Mouse (Mus musculus) megakaryocyte progenitor cell, adult 5-6 weeks (primary cell): ENCODE measurements at regions not wholly inside any gene's neighbourhood (a gene's known extent, or its start where the extent isn't known, plus 50 kb on each side); places are given as distances from the start of the nearest gene placed in this dataset.

Source experiments
- ATAC-seq: replicated peaks from 2 replicates; pipeline ENCODE4 v1.8.0; 2016; ENCODE audit warnings: mild to moderate bottlenecking, moderate TSS enrichment, inconsistent platforms; ENCODE audit not compliant: poor library complexity

DNA sequence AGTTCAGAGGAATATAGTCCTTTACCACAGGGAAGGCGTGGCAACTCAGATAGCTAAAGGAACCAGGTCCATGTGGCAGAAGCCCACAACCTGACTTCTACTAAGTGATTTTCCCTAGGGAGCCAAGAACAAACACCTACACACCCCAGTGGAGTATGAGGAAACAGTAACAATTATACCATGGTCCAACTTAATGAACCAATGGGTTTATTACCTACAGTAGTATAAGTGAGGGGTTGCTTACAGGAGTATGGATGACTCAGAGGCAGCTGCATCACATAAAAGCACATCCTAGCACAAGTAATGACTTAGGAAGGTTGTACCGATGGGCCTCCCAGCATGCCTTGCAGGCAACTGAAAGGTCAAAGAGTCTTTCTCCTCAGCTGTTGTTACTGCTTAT lies 98.7 kb upstream of the Cul1 start:
- no peak for ATAC-seq

DNA sequence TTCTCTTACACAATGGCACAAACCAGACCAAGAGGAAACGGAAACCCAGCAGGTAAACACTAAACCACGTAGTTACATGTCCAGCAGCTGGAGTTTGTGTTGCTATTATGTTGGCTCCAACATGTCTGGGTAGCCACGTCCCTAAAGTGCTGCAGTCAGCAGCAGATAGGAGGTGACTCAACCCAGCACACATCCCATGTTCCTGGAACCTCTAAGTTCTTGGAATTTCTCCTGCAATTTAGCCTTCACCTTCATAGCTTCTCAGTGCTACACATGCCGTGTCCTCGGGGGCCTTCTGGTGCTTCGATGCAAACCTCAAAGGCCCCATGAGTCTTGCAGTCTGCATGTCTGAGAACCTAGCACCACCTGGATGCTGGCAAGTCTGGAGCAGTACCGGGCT lies 97.7 kb upstream of the Cul1 start:
- no peak for ATAC-seq

DNA sequence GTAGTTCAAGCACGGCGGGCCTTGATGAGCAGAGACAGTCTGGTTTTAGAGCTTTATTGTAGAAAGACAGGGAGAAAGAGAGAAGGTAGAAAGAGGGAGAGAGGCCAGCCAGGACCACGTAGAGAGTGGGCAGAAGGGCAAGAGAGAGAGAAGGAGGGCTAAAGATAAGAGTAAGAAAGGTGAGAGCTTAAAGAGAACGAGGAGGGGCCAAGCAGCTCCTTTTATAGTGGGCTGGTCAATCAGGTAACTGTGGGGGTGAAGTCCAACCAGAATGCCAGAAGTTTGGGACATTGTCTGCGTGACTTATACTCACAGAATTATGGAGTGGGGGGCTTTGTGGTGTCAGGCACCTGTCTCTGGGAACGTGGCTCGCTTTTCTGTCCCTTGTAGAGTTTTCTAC lies 96.7 kb upstream of the Cul1 start:
- no peak for ATAC-seq

DNA sequence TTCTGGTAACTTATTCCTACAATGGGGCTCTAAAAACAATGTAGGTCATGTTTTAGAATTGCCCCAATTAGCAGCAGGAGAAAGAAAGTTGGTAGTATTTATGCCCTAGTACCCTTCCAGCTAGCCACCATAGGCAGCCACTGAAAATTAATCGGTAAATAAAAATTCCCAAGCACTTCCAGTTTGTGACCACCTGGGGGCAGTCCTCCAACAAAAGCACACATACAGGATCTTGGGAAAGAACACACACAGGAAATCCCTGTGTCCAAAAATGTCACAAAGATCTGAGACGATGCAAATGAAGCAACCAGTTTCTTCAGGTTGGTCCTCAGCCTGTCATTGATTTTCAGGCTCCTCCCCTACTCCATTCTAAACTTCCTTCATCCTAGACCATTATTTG lies 94.5 kb upstream of the Cul1 start:
- peak; percentile 73 for ATAC-seq

DNA sequence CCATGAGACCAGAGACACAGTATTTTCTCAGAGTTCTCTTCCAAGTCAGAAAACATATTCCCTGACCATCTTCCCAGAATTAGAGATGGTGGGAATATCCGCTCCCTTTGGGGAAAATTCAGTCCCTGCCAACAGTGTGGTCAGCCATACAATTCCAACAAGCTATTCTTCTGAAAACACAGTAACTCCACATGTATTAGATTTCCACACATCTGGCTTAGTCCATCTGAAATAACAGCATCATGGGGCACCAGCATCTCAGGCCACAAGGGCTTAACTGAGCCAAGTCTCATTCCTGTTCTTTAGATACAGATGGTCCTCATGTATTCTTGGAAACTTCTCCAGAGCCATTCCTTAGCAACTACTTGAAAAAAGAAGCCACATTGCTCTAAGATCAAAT lies 89.2 kb upstream of the Cul1 start:
- no peak for ATAC-seq

DNA sequence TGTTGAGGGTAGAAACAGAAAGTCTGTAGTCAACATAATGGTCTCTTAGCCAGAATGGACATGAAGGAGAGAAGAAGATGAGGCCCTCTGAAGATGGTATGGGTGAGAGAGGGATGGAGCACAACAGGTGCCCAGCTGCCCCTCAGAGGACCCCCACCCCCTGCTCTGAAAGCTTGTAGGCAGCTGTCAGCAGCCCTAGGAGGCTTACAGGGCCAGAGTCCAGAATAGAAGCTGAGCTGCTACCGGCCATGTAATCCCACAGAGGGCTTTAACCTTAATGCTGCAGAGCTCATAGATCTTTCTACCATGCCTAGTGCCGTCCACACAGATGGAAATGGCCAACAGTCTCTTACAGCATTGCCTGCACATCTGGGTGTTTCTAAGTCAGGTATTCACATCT lies 88.6 kb upstream of the Cul1 start:
- ATAC-seq, result no peak

DNA sequence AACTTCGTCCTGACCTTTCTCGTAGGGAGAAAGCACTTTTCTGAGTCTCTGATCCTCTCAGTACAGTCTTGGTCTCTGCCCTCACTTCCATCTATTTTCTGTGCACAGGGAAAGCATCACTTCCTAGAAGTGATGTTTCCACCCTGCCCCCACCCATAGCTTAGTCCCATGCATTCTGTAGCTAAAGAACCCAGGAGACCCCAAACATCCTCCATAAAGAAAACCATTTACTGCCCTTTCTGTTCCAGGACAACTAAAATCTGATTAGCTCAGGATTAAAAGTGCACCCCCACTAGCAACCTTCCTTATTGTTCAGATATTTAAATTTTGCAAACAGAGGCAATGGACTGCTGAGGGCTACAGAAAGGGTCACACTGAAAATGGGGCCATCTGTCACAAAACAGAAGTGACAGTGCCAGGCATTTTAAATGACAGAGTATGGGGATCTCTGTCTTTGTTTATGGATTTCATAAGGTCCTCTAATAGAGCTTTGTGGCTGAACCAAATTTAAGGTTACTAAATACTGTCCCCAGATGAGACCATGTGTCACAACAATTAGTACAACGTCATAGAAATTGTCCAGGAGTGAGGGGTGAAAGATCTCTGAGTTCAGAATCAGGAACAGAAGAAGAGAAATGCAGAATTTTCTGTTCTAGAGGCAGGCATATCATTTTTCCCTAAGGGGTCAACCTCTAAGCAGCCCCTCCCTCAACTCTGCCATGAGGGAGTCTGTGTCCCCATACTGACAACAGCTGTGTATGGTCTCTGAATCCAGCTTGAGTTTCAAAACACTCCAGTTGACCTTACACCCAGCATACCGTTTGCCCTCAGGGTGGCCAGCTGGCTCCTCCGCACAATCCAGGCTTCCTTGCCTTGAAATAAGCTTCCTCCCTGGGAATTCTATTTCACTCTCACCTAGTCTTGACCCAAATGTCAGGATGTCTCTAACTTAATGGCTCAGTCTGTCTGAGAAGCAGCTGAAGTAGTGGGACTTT lies 87.2 kb upstream of the Cul1 start:
- ATAC-seq, result no peak

DNA sequence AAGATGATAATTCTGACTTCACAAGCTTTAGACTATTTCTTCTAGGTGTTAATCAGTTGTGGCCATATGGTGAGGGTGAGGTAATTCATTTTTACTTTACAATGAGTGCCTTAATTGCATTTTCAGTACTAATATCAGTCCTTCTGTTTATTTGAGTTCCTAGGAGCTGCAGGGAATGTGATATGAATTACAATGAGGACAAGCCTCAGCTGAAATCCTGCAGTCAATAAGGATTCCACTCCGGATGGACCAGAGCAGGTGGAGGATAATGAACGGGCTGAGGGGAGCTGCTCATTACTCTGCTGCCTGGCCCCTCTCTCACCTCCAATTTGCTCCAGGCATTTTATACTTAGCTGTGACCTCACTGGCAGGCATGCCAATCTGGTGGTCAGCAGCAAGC lies 85.7 kb upstream of the Cul1 start:
- ATAC-seq, result no peak

DNA sequence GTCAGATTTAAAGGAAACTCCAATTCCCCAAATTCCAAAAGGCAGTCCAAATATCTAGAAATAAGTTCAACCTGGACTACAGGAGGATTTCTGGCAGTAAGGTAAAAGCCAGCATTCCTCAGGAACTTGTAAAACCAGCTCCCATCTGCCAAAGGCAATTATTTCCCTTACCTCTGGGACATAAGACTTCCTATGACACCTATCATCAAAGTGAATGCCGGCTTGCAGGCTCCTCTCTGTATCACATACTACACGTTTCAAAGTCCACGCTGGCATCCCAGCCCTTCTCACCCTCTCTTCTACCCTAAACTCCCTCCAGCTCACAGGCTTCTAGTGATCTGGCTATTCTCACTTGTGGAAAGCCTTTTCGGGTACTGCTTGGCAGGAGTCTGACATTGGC lies 77.5 kb upstream of the Cul1 start:
- ATAC-seq, result no peak

DNA sequence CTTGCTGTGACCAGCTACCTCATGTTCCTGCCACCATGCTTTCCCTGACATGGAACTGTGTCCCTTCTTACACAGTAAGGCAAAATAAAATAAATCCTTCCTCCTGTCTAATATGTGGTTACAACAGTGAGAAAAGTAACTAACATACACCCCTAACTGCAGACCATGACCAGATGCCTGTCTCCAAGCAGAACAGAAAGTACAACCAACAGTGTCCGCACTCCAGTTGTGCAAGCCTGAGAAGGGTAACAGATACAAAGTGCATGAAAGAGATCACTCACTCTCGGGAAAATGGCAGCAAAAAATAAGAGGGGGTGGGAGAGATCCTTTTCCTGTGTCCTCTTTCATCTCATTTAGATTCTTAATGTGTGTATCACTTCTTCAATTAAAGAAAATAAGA lies 71.7 kb upstream of the Cul1 start:
- peak; percentile 75 for ATAC-seq

DNA sequence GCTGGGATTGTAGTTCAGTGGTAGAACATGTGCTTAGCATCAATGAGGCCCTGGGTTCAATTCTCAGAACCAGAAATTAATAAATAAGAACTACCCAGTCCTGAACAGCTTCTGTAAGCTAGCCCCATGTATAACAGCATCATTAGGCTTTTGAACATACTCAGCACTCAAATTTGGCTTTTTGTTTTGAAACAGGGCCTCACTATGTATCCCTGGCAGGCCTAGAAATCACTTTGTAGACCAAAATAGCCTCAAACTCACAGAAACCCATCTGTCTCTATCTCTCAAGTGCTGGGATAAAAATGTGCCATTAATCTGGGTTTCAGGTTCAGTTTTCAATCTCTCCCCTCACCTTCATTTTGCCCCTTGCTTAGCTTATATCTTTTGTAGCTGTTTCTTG lies 66.6 kb upstream of the Cul1 start:
- no peak for ATAC-seq

DNA sequence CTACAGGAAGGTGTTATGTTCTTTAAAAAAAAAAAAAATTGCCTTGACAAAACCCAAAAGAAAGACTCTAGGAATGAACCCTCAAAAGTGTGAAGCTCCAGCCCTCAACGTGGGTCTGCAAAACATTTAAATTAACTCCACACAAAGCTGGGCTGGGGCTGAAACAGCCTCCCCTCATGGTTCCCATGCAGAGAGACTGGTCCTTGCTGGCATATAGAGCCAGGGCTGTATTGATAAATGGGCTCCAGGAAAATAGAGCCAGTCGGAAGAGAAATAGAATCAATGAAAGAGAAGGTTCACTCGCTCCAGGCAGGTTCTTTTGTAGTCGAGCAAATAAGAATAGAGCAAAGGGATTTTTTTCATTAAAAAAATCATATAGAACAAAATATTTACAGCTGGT lies 63.3 kb upstream of the Cul1 start:
- ATAC-seq, result no peak

DNA sequence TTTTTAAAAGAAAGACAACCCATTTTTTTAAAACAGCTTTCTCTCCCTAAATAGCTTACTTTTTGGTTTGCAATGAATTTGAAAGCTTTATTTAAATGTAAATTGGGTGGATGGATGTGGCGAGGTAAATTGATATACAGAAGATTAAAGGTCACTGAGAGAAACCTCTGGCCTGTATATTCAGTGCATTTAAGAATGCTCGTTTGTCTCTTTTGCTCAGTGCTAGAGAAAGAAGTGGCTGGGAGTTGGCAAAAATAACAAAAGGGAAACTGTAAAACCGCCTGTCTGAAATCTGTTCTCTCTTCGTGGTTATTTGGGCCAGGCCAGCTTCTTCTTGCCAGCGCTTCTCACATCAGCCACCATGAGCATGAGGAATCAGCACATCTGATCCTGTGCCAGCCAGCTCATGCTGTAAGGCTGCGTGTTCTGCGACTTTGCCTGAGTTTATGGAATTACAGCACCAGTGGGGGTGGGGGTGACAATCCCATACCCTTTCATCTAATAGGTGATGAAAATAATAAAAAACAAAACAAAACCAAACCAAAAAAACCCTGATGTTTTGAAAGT lies 62.7 kb upstream of the Cul1 start:
- ATAC-seq, result peak; percentile 55; the same call in 1 of the 2 replicates

DNA sequence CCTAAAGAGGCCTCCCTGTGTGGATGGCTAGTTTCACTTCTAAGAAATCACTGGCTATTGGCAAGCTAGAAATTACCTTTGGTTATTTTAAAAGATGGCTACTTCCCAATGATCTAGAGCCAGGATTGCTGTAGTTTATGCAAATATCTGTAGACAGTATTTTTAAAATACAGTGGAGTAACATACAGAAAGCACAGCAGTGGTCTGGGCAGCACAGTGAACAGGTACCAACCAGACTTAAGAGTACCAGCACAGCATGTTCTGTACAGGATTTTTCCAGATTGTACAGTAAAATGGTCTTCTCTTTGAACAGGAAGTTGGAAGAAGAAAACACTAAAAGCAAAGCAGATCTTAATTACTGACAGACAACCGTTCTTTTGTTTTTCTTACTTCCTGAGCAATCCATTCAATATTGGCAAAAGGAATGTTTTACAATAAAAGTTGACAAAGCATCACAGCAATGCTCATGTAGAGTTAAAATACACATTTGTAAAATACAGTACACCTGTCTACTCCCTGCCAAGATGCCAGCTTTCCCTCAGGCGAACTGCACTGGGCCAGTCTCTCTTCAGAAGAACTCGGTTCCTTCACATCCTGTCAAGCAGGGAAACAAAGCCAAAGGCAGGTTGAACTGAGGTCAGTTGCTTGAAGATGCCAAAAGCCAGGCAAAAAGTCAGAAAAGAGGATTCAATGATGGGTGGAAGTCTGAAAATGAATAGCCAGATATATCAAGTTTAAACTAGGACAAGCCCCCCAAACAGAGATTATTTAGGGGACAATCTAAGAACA lies 62.0 kb upstream of the Cul1 start:
- ATAC-seq, result no peak

DNA sequence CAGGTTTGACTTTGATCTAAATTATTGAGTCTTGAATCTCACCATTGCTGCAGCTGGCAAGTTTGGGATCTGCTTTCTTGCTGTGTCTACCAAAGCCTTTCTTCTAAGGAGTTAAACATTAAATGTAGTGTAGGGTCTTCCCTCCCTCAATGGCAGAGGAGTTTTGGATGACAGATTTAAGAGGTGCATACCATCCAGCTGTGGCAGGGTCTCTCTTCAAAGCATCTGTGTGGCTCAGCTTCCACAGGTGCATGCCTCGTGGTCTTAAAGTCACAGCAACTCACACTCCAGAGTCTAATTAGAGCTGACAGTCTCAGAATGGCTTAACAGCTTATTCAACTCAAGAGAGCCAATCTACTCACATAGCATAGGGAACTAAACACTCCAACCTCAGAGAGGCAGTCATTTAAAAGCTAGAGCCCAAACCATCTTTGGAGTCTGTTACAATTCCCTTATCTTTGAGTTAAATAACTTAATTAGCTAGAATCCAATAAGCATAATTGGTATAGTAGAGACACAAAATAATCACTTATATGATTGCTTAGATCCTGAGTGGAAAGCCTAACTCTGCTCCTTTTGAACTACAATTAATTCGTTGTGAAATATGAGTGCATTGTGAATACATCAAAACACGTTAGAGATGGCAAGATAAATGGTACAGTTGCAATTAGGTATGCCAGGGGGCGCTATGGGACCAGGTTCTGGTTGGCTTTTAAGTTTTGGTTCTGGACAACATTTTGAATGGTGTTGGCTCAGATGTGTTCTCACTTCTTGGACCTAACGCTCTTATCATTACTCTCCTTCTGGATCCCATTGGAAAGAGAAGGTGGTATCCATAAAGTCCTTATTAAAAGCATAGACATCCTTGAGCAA lies 57.5 kb upstream of the Cul1 start:
- ATAC-seq, result peak; percentile 93
